Mouse (Mus musculus) testis, postnatal 14 days (tissue): ENCODE results near the gene Tsacc.

Source experiments
- DNase-seq: peaks from one replicate; pipeline ENCODE4 v3.0.0; 2021; ENCODE audit warnings: low spot score

Tsacc gene

GRCm38 (mm10) chr3:88239446-88239845 lies 57.4 kb downstream of the Tsacc start:
- DNase-seq, result no peak

GRCm38 (mm10) chr3:88238866-88239391 lies 57.9 kb downstream of the Tsacc start:
- no peak for DNase-seq

GRCm38 (mm10) chr3:88237556-88238194 lies 59.1 kb downstream of the Tsacc start:
- no peak for DNase-seq

DNA sequence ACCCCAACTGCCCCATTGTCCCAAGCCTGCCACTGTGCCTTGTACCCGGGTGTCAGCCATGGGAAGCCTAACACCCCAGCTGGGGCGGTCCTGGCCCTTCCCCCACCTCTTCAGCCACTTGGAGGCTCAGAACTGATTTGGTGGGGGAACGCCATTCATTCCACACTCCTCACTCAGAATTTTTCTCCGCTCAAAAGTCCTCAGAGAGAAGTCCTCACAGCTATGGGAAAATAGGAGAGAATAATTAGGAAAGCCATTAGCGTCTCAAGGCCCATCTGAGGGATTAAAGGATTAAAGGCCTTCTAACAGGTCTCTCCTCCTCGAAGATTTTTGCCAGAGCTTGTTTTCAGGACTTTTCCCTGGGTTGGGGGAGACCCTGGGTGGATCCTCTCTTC lies 59.6 kb downstream of the Tsacc start:
- no peak for DNase-seq

GRCm38 (mm10) chr3:88235616-88236015 lies 61.2 kb downstream of the Tsacc start:
- no peak for DNase-seq

DNA sequence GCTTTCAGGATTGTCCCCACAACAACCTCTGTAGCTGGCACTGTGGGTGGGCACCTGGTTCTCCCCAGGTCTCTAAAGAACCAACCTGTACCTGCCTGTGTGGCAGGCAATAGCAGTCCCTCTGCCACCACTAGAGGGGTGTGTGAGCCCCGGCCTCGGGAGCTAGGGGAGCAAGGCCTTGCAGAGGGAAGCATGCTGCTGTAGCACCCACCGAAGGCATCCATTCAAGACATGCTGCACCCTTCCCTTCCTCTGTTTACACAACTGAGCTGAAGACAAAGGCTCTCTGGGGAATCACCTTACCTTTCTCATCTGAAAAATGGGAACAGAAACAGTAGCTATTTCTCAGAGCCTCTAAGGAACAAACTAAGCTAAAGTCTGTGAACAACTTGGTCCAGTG lies 61.6 kb downstream of the Tsacc start:
- DNase-seq, result no peak

DNA sequence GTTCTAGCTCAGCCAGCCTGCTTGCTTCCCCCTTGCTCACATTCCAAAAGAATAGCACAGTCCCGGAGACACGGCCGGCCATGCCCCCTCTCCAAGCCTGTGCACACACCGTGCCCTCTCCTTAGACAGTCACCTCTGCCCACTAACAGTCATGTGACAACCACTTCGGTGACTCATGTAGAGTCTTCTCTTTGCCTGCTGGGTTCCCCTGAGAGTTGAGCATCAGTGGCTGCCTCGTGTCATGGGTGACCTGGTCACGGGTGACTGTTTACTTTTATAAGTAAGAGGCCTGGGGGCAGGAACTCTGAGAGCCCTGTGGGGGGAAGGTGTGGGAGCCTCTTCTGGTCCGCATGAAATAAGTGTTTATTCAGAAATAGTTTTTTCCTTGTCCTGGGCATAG lies 62.8 kb downstream of the Tsacc start:
- no peak for DNase-seq

- no peak for DNase-seq
Measured at GRCm38 (mm10) chr3:88232851-88233649, 63.7 kb downstream of the Tsacc start.
